Comparison of ENCODE assay signal across 10 mouse cellular contexts in genomic region chr7:28576271-28576914, GRCm38 (mm10). TPM values are rescaled to one million over a fixed set of nuclear protein-coding genes. Genes with fewer than 3 reads are reported as not detected.
DNase-seq lines count a peak whose midpoint lies in the region; ATAC-seq lines count a peak whose summit lies in the region.
"Had no signal": no experiment of that assay in that cellular context is flagged by ENCODE, and none has a peak within 500 bp of the region (broad histone marks: within the 10 kb centered on the region; RNA-seq: fewer than 3 reads in every experiment).

No protein-coding gene starts in this region.

- no peak overlapping the region for H3K4me2 ChIP-seq in embryonic facial prominence, embryonic 12.5 days (replicated peaks)
- no peak overlapping the region for H3K4me2 ChIP-seq in heart, embryonic 14.5 days (ENCODE audit: low read length)
- peak overlapping the region; percentile 11; the same call in 1 of the 2 replicates for H3K4me2 ChIP-seq in lung, embryonic 15.5 days

- peaks cover 28% of the 10 kb centered on the region for H3K4me1 ChIP-seq in embryonic facial prominence, embryonic 12.5 days
- peaks cover 47 to 62% of the 10 kb centered on the region in 2 experiments for H3K4me1 ChIP-seq in heart, embryonic 14.5 days (ENCODE audit: control insufficient read depth in 2 of 2, insufficient read depth in 2 of 2, low read length in 2 of 2)
- peaks cover 85% of the 10 kb centered on the region for H3K4me1 ChIP-seq in lung, embryonic 15.5 days

- H3K36me3 ChIP-seq in embryonic facial prominence, embryonic 12.5 days: 0 out of 2 replicates have a peak, but pooled peaks cover 5% of the 10 kb centered on the region
- no peaks in the 10 kb centered on the region for H3K36me3 ChIP-seq in heart, embryonic 14.5 days (ENCODE audit: control insufficient read depth, insufficient read depth, low read length)
- 0 out of 2 replicates have a peak, but pooled peaks cover 6% of the 10 kb centered on the region for H3K36me3 ChIP-seq in lung, embryonic 15.5 days

- H3K9ac ChIP-seq in embryonic facial prominence, embryonic 12.5 days: no peak overlapping the region
- H3K9ac ChIP-seq in heart, embryonic 14.5 days (ENCODE audit: low read length): no peak overlapping the region
- H3K9ac ChIP-seq in lung, embryonic 15.5 days: no peak overlapping the region; the same call in 1 of the 2 replicates

- peak overlapping the region; percentile 76 for H3K27ac ChIP-seq in embryonic facial prominence, embryonic 12.5 days
- H3K27ac ChIP-seq in heart, embryonic 14.5 days (replicated peaks in 1 of 2; ENCODE audit: control insufficient read depth in 1 of 2, insufficient read depth in 1 of 2, low read depth in 2 of 2, low read length in 2 of 2): no peak overlapping the region
- peak overlapping the region; percentile 93 for H3K27ac ChIP-seq in lung, embryonic 15.5 days

- H3K4me3 ChIP-seq in embryonic facial prominence, embryonic 12.5 days: no peak overlapping the region
- H3K4me3 ChIP-seq in heart, embryonic 14.5 days (ENCODE audit: control insufficient read depth in 1 of 2, insufficient read depth in 1 of 2, low read depth in 1 of 2, low read length in 2 of 2): no peak overlapping the region
- H3K4me3 ChIP-seq in lung, embryonic 15.5 days: no peak overlapping the region
- H3K4me3 ChIP-seq: myocyte had no signal

- WGBS in embryonic facial prominence, embryonic 12.5 days: 76% methylated on average over 5 of the region's 5 CpGs
- 54% methylated on average over 5 of the region's 5 CpGs for WGBS in heart, embryonic 14.5 days
- WGBS in lung, embryonic 15.5 days: 46% methylated on average over 5 of the region's 5 CpGs

- ATAC-seq in embryonic facial prominence, embryonic 12.5 days (ENCODE audit: insufficient number of reproducible peaks, insufficient read depth, low FRiP score, low TSS enrichment): no peak
- ATAC-seq in heart, embryonic 14.5 days (ENCODE audit: insufficient number of reproducible peaks, insufficient read depth, low FRiP score, low read depth): peak; percentile 24; the same call in 1 of the 2 replicates
- peak; percentile 77 for ATAC-seq in lung, embryonic 15.5 days (ENCODE audit: borderline replicate concordance, extremely low read depth, low FRiP score, low TSS enrichment)

- no peaks in the 10 kb centered on the region for H3K27me3 ChIP-seq in embryonic facial prominence, embryonic 12.5 days
- no peaks in the 10 kb centered on the region for H3K27me3 ChIP-seq in heart, embryonic 14.5 days (ENCODE audit: control insufficient read depth, insufficient read depth, low read length)
- no peaks in the 10 kb centered on the region for H3K27me3 ChIP-seq in lung, embryonic 15.5 days

- no peaks in the 10 kb centered on the region for H3K9me3 ChIP-seq in embryonic facial prominence, embryonic 12.5 days
- H3K9me3 ChIP-seq in heart, embryonic 14.5 days (ENCODE audit: control insufficient read depth, low read length): no peaks in the 10 kb centered on the region
- no peaks in the 10 kb centered on the region for H3K9me3 ChIP-seq in lung, embryonic 15.5 days

- peak; percentile 66 to 75 for DNase-seq in cerebellum, postnatal 14 days
- DNase-seq in cerebellum, adult 9-10 months: no peak
- DNase-seq in kidney, postnatal 14 days: peak; percentile 75
- peak; percentile 76 for DNase-seq in urinary bladder, postnatal 25 days (ENCODE audit: low spot score)
- no peak for DNase-seq in MN1 (ENCODE audit: low spot score)

RNA-seq across cellular contexts. Expression of gene Samd4b, which starts 21.6 kb away (rescaled TPM):
- polyA plus RNA-seq in embryonic facial prominence, embryonic 12.5 days (2016; fragmentation: Nextera tagmentation; extraction: Ambion mirVana): 36.6 and 36.8 TPM in 2 replicates
- 23.5 and 25.2 TPM in 2 replicates for polyA plus RNA-seq in heart, embryonic 14.5 days (2014; fragmentation: Nextera tagmentation; extraction: Ambion mirVana)
- polyA plus RNA-seq in lung, embryonic 15.5 days (2015; fragmentation: Nextera tagmentation; extraction: Ambion mirVana): 21.3 and 21.6 TPM in 2 replicates

RNA-seq across cellular contexts. Expression of gene Pak4, which starts 21.6 kb away (rescaled TPM):
- polyA plus RNA-seq in embryonic facial prominence, embryonic 12.5 days (2016; fragmentation: Nextera tagmentation; extraction: Ambion mirVana): 43.4 and 44.1 TPM in 2 replicates
- 21.1 and 22.1 TPM in 2 replicates for polyA plus RNA-seq in heart, embryonic 14.5 days (2014; fragmentation: Nextera tagmentation; extraction: Ambion mirVana)
- polyA plus RNA-seq in lung, embryonic 15.5 days (2015; fragmentation: Nextera tagmentation; extraction: Ambion mirVana): 55.4 and 60.8 TPM in 2 replicates

RNA-seq across cellular contexts. Expression of gene Nccrp1, which starts 29.3 kb away (rescaled TPM):
- polyA plus RNA-seq in embryonic facial prominence, embryonic 12.5 days (2016; fragmentation: Nextera tagmentation; extraction: Ambion mirVana): not detected in 2 replicates
- not detected in 2 replicates for polyA plus RNA-seq in heart, embryonic 14.5 days (2014; fragmentation: Nextera tagmentation; extraction: Ambion mirVana)
- polyA plus RNA-seq in lung, embryonic 15.5 days (2015; fragmentation: Nextera tagmentation; extraction: Ambion mirVana): not detected in 2 replicates

RNA-seq across cellular contexts. Expression of gene Sycn, which starts 35.7 kb away (rescaled TPM):
- polyA plus RNA-seq in embryonic facial prominence, embryonic 12.5 days (2016; fragmentation: Nextera tagmentation; extraction: Ambion mirVana): not detected in 2 replicates
- polyA plus RNA-seq in heart, embryonic 14.5 days (2014; fragmentation: Nextera tagmentation; extraction: Ambion mirVana): not detected in 2 replicates
- 0.53 TPM in 1 of 2 replicates, not detected in the other for polyA plus RNA-seq in lung, embryonic 15.5 days (2015; fragmentation: Nextera tagmentation; extraction: Ambion mirVana)
- polyA plus RNA-seq: cortical plate, adult 2 months; myocyte had no signal

RNA-seq across cellular contexts. Expression of gene Ifnl3, which starts 53.8 kb away (rescaled TPM):
- polyA plus RNA-seq in embryonic facial prominence, embryonic 12.5 days (2016; fragmentation: Nextera tagmentation; extraction: Ambion mirVana): not detected in 2 replicates
- not detected in 2 replicates for polyA plus RNA-seq in heart, embryonic 14.5 days (2014; fragmentation: Nextera tagmentation; extraction: Ambion mirVana)
- not detected in 2 replicates for polyA plus RNA-seq in lung, embryonic 15.5 days (2015; fragmentation: Nextera tagmentation; extraction: Ambion mirVana)
- polyA plus RNA-seq: cortical plate, adult 2 months; myocyte had no signal

Comparison
In these comparisons a context has a peak if more than half of its experiments do, and no peak if none do; other contexts are left out.
1. DNase-seq: peak in cerebellum, postnatal 14 days (2 of 2), kidney, postnatal 14 days (single experiment) and urinary bladder, postnatal 25 days (single experiment); none in cerebellum, adult 9-10 months (single experiment) and MN1 (single experiment).
2. H3K27ac ChIP-seq: peak in embryonic facial prominence, embryonic 12.5 days (single experiment) and lung, embryonic 15.5 days (single experiment); none in heart, embryonic 14.5 days (0 of 2).